Mouse (Mus musculus): ENCODE results near the gene Klc1. TPM values are rescaled to one million over a fixed set of nuclear protein-coding genes. Genes with fewer than 3 reads are reported as not detected.

Klc1 gene
- total RNA-seq, 2 experiments from 2014 or later: 81.0 to 96.2 TPM

GRCm38 (mm10) chr12:111770651-111771050 is 12.0 kb downstream of the Klc1 start:
- DNase-seq: no peak

- no peak for DNase-seq
Measured at GRCm38 (mm10) chr12:111774156-111774555, 15.5 kb downstream of the Klc1 start.

- no peak for DNase-seq
Measured at GRCm38 (mm10) chr12:111774845-111775244, 16.2 kb downstream of the Klc1 start.

GRCm38 (mm10) chr12:111777919-111778318 is 19.3 kb downstream of the Klc1 start:
- DNase-seq: no peak

GRCm38 (mm10) chr12:111779544-111779943 is 20.9 kb downstream of the Klc1 start:
- no peak for DNase-seq

GRCm38 (mm10) chr12:111785174-111785573 is 26.5 kb downstream of the Klc1 start:
- no peak for DNase-seq

- DNase-seq: no peak
Measured at GRCm38 (mm10) chr12:111787015-111787414, 28.4 kb downstream of the Klc1 start.

GRCm38 (mm10) chr12:111790090-111790489 is 31.4 kb downstream of the Klc1 start:
- no peak for DNase-seq

- no peak for DNase-seq
Measured at GRCm38 (mm10) chr12:111790631-111791030, 32.0 kb downstream of the Klc1 start.

- no peak for DNase-seq
Measured at GRCm38 (mm10) chr12:111791474-111792104, 32.9 kb downstream of the Klc1 start.

GRCm38 (mm10) chr12:111794102-111794501 is 35.5 kb downstream of the Klc1 start:
- DNase-seq: peak; percentile 76

GRCm38 (mm10) chr12:111794526-111795179 is 36.0 kb downstream of the Klc1 start:
- no peak for DNase-seq

GRCm38 (mm10) chr12:111795180-111795895 is 36.7 kb downstream of the Klc1 start:
- DNase-seq: no peak

GRCm38 (mm10) chr12:111797251-111797650 is 38.6 kb downstream of the Klc1 start:
- no peak for DNase-seq

GRCm38 (mm10) chr12:111798493-111798892 is 39.8 kb downstream of the Klc1 start:
- DNase-seq: no peak

GRCm38 (mm10) chr12:111800459-111801183 is 42.0 kb downstream of the Klc1 start:
- no peak for DNase-seq

GRCm38 (mm10) chr12:111803538-111803937 is 44.9 kb downstream of the Klc1 start:
- DNase-seq: no peak

- no peak for DNase-seq
Measured at GRCm38 (mm10) chr12:111808775-111809174, 50.1 kb downstream of the Klc1 start.

- peak; percentile 88 for DNase-seq
Measured at GRCm38 (mm10) chr12:111809762-111810161, 51.1 kb downstream of the Klc1 start.

GRCm38 (mm10) chr12:111812075-111812474 is 53.4 kb downstream of the Klc1 start:
- DNase-seq: no peak

GRCm38 (mm10) chr12:111812611-111813010 is 54.0 kb downstream of the Klc1 start:
- DNase-seq: no peak

GRCm38 (mm10) chr12:111813111-111813765 is 54.6 kb downstream of the Klc1 start:
- DNase-seq: peak; percentile 49
